Mouse (Mus musculus): ENCODE data around the gene Spock2.

GRCm38 (mm10) chr10:60106531-60107186 is 640 bp downstream of the Spock2 start:
- TF ChIP-seq GATA1 (IDR thresholded peaks at IDR 0.05; ENCODE audit: low read length) (no peak), TAL1 (IDR thresholded peaks at IDR 0.05; ENCODE audit: low read length) (no peak)

Measured in erythroblast, embryonic 14.5 days (primary cell).